Mouse (Mus musculus) midbrain, embryonic 16.5 days (tissue): ENCODE results near the gene Plekhm3. TPM values are rescaled to one million over a fixed set of nuclear protein-coding genes. Genes with fewer than 3 reads are reported as not detected.

ENCODE experiments used
- ATAC-seq: fragments of 200-750 bp; cut with Nextera tagmentation; 2 replicates; pipeline ENCODE4 v1.8.0; 2017; ENCODE audit warnings: moderate TSS enrichment
- H3K27ac ChIP-seq: fragments of 300-500 bp; sonication (generic); 2 replicates; pipeline ENCODE4 v1.5.1; 2014; ENCODE audit warnings: mild to moderate bottlenecking, low read length, mixed read lengths
- H3K27me3 ChIP-seq: fragments of 300-500 bp; sonication (generic); 2 replicates; pipeline ENCODE4 v1.6.1; 2014; ENCODE audit warnings: low read depth, low read length, mixed read lengths; ENCODE audit not compliant: control insufficient read depth, insufficient read depth
- H3K36me3 ChIP-seq: fragments of 300-500 bp; sonication (generic); 2 replicates; pipeline ENCODE4 v1.6.1; 2014; ENCODE audit warnings: mild to moderate bottlenecking, low read length, moderate library complexity, mixed read lengths; ENCODE audit not compliant: control insufficient read depth, insufficient read depth
- H3K4me1 ChIP-seq: fragments of 300-500 bp; sonication (generic); 2 replicates; pipeline ENCODE4 v1.6.1; 2014; ENCODE audit warnings: mild to moderate bottlenecking, low read length, mixed read lengths; ENCODE audit not compliant: control insufficient read depth, insufficient read depth
- H3K4me2 ChIP-seq: fragments of 300-500 bp; sonication (generic); 2 replicates; pipeline ENCODE4 v1.6.1; 2014; ENCODE audit warnings: mild to moderate bottlenecking, low read length, mixed read lengths
- H3K4me3 ChIP-seq: fragments of 300-500 bp; sonication (generic); 2 replicates; pipeline ENCODE4 v1.5.1; 2014; ENCODE audit warnings: low read depth, mild to moderate bottlenecking, low read length, moderate library complexity, mixed read lengths
- H3K9ac ChIP-seq: fragments of 300-500 bp; sonication (generic); 2 replicates; pipeline ENCODE4 v1.6.1; 2014; ENCODE audit warnings: low read depth, low read length, mixed read lengths
- H3K9me3 ChIP-seq: fragments of 300-500 bp; sonication (generic); replicated peaks from 2 replicates; pipeline ENCODE4 v1.6.1; 2014; ENCODE audit warnings: mild to moderate bottlenecking, low read length, mixed read lengths; ENCODE audit not compliant: control insufficient read depth, poor library complexity, severe bottlenecking
- WGBS: fragments of 180-500 bp; shearing (Covaris S2); extraction: QIAGEN DNeasy Blood & Tissue Kit; methylation state at CpG from one replicate; pipeline ENCODE4 v1.1.7; 2014; 5-methylcytosine and 5-hydroxymethylcytosine counted together
- polyA plus RNA-seq: library from polyadenylated mRNA; unstranded; fragments of >200 nt; fragmentation: Nextera tagmentation; extraction: Ambion mirVana; gene quantifications from 2 replicates; pipeline ENCODE4 v1.2.1, GENCODE M21; 2015

Plekhm3 gene
- 10.4 and 12.8 TPM in 2 replicates for polyA plus RNA-seq

DNA sequence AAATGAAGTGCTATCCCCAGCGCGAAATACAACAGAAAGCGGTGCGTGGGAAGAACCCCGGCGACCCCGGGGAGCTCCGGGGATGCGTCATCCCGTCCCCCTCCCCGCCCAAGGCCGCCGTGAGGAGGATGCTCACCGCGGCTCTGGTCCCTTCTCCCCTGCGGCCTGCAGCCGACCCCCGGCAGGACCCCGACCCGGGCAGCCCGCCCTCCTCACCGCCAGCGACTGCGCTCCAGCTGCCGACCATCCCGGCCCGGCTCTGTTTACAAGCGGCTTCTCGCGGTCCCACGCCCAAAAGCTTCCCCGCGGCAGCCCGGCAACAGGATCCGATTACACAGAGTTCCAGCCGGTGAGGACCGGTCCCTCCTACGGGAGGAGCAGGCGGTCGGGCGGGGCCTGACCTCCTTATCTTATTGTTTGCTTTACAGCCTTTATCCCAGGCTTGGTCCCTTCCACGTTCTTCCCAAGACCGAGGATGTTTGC is at the start of gene Plekhm3:
Gene Plekhm3 (minus strand): TSS at position 346 of the 483 bp plus-strand sequence.
- under 1% methylated on average over 43 of the region's 43 CpGs for WGBS
- no peaks in the 10 kb centered on the region; the same call in 1 of the 2 replicates for H3K4me1 ChIP-seq

DNA sequence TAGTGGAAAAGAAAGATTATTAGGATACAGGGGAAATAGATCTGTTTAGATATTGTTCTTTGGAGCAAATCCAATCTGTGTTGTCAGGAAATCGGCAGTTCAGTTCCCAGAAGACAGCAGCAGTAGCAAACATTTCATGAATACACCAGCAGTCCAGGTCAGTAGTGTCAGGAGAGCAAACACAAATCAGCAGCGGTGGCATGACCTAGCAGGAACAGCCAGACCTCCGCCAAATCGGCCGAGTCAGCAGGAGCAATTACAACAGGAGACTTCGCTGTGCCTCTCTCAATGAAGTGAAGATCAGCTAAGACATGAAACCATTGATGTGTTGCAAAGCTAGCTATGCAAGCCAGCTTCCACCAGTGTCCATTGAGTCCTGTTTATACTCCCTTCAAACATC is 49.0 kb upstream of the Plekhm3 start:
- WGBS = 93% methylated on average over 6 of the region's 6 CpGs
- Histone ChIP-seq H3K36me3 (no peaks in the 10 kb centered on the region), H3K4me1 (no peaks in the 10 kb centered on the region), H3K4me2 (no peak overlapping the region), H3K27ac (no peak overlapping the region), H3K27me3 (no peaks in the 10 kb centered on the region), H3K4me3 (no peak overlapping the region), H3K9me3 (no peaks in the 10 kb centered on the region), H3K9ac (no peak overlapping the region)
- no peak for ATAC-seq

More for the DNA sequence above, at the start of gene Plekhm3:
- H3K36me3 ChIP-seq = no peaks in the 10 kb centered on the region
- ATAC-seq = peak; percentile 97
- H3K9me3 ChIP-seq = no peaks in the 10 kb centered on the region
- H3K27ac ChIP-seq = peak within 1 kb of the TSS; percentile 90
- H3K4me2 ChIP-seq = peak within 1 kb of the TSS; percentile 69
- no peaks in the 10 kb centered on the region for H3K27me3 ChIP-seq
- H3K4me3 ChIP-seq = peak within 1 kb of the TSS; percentile 92
- H3K9ac ChIP-seq = peak within 1 kb of the TSS; percentile 98

DNA sequence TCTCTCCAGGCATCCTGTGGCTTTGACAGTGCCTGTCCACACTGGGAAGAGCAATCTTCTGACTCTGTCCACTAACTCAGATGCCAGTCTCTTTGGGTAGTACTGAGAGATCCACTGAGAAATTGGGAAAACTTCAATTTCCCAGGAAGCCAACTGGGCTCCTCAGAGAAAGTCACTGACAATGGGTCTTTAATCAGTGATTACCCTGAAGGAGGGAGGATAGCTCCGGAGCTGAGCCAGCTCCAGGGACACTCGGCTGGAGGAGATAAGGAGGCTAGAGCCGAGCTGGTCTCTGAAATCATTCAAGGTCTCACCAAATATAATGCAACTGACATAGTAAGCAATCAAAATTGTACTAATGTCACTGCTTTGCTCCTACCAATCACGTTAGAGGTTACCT is 47.9 kb upstream of the Plekhm3 start:
- no peak overlapping the region for H3K27ac ChIP-seq
- no peak overlapping the region for H3K9ac ChIP-seq
- H3K4me1 ChIP-seq = no peaks in the 10 kb centered on the region
- H3K4me3 ChIP-seq = no peak overlapping the region
- ATAC-seq = no peak
- no peaks in the 10 kb centered on the region for H3K36me3 ChIP-seq
- 84% methylated on average over 4 of the region's 4 CpGs for WGBS
- no peaks in the 10 kb centered on the region for H3K9me3 ChIP-seq
- H3K27me3 ChIP-seq = no peaks in the 10 kb centered on the region
- H3K4me2 ChIP-seq = no peak overlapping the region

DNA sequence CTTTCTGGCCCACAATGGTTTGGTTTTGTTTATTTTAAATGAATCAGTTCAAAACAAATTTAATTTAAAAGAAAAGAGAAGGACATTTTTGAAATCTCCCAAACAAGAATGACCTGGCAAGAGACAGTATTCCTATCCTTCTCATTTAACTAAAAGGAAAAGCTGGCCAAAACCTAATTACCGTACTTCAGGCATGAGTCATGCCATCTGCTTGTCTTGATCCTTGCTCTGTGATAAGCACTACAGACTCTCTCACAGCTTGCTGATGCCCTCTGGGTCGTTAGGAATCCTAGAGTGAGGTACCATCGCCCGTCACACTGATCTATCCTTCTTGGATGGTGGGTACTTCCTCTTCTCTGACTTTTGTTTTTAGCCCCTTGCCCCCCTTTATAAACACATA is 36.6 kb upstream of the Plekhm3 start:
- no peak for ATAC-seq
- no peaks in the 10 kb centered on the region for H3K9me3 ChIP-seq
- no peak overlapping the region for H3K4me2 ChIP-seq
- no peak overlapping the region for H3K27ac ChIP-seq
- H3K27me3 ChIP-seq = no peaks in the 10 kb centered on the region
- H3K4me3 ChIP-seq = no peak overlapping the region
- WGBS = 81% methylated on average over 4 of the region's 4 CpGs
- H3K4me1 ChIP-seq = no peaks in the 10 kb centered on the region
- H3K36me3 ChIP-seq = no peaks in the 10 kb centered on the region
- H3K9ac ChIP-seq = no peak overlapping the region

DNA sequence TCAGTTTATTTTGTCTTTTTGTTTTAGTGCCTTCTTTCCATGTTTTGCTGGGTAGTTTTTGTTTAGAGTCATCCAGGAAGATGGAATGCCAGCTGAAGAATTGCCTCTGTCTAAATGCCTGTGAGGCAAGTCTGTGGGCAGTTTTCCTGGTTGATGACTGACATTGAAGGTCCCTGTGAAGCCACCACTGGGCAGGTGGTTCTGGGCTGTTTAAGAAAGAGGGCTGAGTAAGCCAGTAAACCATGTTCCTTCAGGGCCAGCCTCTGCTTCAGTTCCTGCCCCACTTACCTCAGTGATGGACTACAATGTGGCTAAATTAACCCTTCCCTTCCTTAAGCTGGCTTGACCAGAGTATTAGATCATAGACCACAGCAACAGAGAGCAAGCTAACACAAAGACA is 31.6 kb upstream of the Plekhm3 start:
- Histone ChIP-seq H3K36me3 (no peaks in the 10 kb centered on the region), H3K4me1 (peaks cover 3% of the 10 kb centered on the region), H3K9me3 (no peaks in the 10 kb centered on the region), H3K27me3 (no peaks in the 10 kb centered on the region), H3K9ac (no peak overlapping the region), H3K4me2 (no peak overlapping the region), H3K27ac (no peak overlapping the region), H3K4me3 (no peak overlapping the region)
- no peak for ATAC-seq

DNA sequence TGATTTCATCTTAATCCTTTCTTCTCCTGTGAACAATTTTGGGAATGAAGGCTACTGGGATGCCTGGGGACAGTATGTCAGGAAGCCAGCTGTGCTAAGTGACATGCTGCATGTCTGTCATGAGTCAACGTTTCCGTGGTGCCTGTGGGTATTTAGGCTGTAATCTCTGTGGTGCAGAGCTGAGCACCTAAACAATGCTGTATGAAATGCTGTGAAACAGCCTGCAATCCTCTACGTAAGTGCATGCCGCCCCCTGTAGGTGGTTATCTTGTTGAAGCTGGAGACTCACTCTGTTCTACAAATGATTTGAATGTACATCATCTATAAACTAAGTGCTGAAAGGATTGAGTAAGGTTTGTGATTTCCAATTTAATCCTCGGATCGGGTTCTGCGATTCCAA is 29.5 kb upstream of the Plekhm3 start:
- peaks cover 3% of the 10 kb centered on the region for H3K4me1 ChIP-seq
- WGBS = 36% methylated on average over 7 of the region's 7 CpGs
- no peaks in the 10 kb centered on the region for H3K9me3 ChIP-seq
- H3K4me3 ChIP-seq = no peak overlapping the region
- H3K27ac ChIP-seq = no peak overlapping the region
- H3K27me3 ChIP-seq = no peaks in the 10 kb centered on the region
- no peak overlapping the region for H3K9ac ChIP-seq
- H3K4me2 ChIP-seq = no peak overlapping the region
- peak; percentile 60; the same call in 1 of the 2 replicates for ATAC-seq
- H3K36me3 ChIP-seq = no peaks in the 10 kb centered on the region

DNA sequence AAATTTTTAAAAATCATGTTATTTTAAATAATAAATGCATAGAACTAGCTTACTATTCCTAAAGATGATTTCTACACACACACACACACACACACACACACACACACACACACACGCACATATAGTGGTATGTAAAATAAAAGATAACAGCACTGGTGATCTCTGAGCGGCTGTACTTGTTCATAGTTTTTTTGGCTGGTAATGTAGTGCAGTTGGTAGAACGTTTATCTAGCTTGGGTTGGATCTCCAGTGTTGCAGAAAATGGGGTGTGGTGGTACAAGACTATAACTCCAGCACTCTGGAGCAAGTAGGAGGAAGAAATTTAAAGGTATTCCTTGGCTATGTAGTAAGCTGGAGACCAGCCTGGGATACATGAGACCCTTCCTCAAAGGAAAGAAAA is 26.6 kb upstream of the Plekhm3 start:
- Histone ChIP-seq H3K27me3 (no peaks in the 10 kb centered on the region), H3K4me1 (peaks cover 3% of the 10 kb centered on the region), H3K36me3 (no peaks in the 10 kb centered on the region), H3K4me3 (no peak overlapping the region), H3K9me3 (no peaks in the 10 kb centered on the region), H3K27ac (no peak overlapping the region), H3K9ac (no peak overlapping the region), H3K4me2 (no peak overlapping the region)
- no peak for ATAC-seq
- 84% methylated on average over 3 of the region's 3 CpGs for WGBS

DNA sequence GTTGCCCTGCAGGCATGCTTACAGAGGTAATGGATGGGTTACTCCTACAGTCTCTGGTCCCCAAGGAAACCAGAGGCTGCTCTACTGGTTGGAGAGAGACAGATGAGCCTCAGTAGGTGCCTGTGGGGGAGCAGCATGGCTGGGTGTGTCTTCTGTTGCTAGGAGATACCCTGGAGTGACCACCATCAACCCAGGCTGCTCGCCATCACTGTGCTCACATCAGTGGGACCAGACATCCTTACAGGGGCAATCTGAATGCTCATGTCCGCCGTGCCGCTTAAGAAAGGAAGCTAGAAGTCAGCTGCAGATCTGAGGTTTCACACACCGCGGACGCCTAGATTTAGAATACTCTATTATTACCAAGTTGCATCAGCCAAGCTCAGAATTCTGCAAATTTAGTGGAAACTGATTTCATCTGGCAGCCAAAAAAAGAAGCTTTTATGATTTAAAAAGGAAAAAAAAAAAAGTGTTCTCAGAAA is 21.7 kb upstream of the Plekhm3 start:
- Histone ChIP-seq H3K36me3 (no peaks in the 10 kb centered on the region), H3K4me1 (no peaks in the 10 kb centered on the region; the same call in 1 of the 2 replicates), H3K9me3 (no peaks in the 10 kb centered on the region), H3K4me3 (no peak overlapping the region), H3K27me3 (no peaks in the 10 kb centered on the region), H3K27ac (no peak overlapping the region), H3K4me2 (no peak overlapping the region), H3K9ac (no peak overlapping the region)
- WGBS = 69% methylated on average over 7 of the region's 7 CpGs
- no peak for ATAC-seq

DNA sequence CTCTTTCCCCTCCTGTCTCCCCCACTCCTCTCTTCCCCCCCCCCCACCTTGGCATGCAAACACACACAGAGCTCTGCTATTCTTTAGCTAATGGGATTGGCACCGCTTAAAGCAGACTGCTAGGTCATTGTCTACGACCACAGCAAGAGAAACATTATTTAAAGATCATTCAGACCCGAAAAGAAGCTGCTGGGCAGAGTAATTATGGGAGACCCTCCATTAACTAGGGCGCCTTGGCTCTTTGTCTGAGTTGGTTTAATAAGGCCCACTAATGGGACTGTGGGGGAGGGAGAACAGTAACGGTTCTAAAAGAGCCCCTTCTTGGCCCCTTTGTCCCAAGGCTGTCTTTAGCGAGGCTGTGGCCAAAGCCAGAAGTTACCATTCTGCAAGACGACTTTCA is 18.7 kb upstream of the Plekhm3 start:
- Histone ChIP-seq H3K4me1 (no peaks in the 10 kb centered on the region; the same call in 1 of the 2 replicates), H3K27me3 (no peaks in the 10 kb centered on the region), H3K27ac (no peak overlapping the region), H3K4me2 (no peak overlapping the region), H3K9ac (no peak overlapping the region), H3K9me3 (no peaks in the 10 kb centered on the region), H3K36me3 (no peaks in the 10 kb centered on the region), H3K4me3 (no peak overlapping the region)
- 0 out of 2 replicates have a peak, but pooled peaks have one; percentile 39 for ATAC-seq
- WGBS = 8% methylated on average over 7 of the region's 7 CpGs
